Mouse (Mus musculus) retina, postnatal 7 days (tissue): ENCODE measurements around the gene Mapkapk2.
A peak's percentile ranks its signal among the peaks of the same experiment; 100 is the strongest.

Experiments used
- DNase-seq: peaks from one replicate; pipeline ENCODE4 v3.0.0-alpha.2; 2012; ENCODE audit warnings: low read depth, low spot score

Gene Mapkapk2

GRCm38 (mm10) chr1:131083122-131083521 lies 14.5 kb downstream of the Mapkapk2 start:
- DNase-seq, result no peak

GRCm38 (mm10) chr1:131080686-131081085 lies 16.9 kb downstream of the Mapkapk2 start:
- no peak for DNase-seq

GRCm38 (mm10) chr1:131079762-131080161 lies 17.9 kb downstream of the Mapkapk2 start:
- DNase-seq, result no peak

GRCm38 (mm10) chr1:131078761-131079330 lies 18.8 kb downstream of the Mapkapk2 start:
- peak; percentile 68 for DNase-seq

- no peak for DNase-seq
Observed at GRCm38 (mm10) chr1:131075098-131075791, 22.4 kb downstream of the Mapkapk2 start.

- DNase-seq, result no peak
Observed at GRCm38 (mm10) chr1:131074524-131074938, 23.1 kb downstream of the Mapkapk2 start.

- DNase-seq, result no peak
Observed at GRCm38 (mm10) chr1:131072376-131072990, 25.1 kb downstream of the Mapkapk2 start.

GRCm38 (mm10) chr1:131069010-131069409 lies 28.6 kb downstream of the Mapkapk2 start:
- no peak for DNase-seq

- DNase-seq, result no peak
Observed at GRCm38 (mm10) chr1:131068011-131068727, 29.5 kb downstream of the Mapkapk2 start.

- DNase-seq, result no peak
Observed at GRCm38 (mm10) chr1:131064202-131064601, 33.4 kb downstream of the Mapkapk2 start.

- DNase-seq, result no peak
Observed at GRCm38 (mm10) chr1:131062821-131063220, 34.8 kb downstream of the Mapkapk2 start.

- DNase-seq, result no peak
Observed at GRCm38 (mm10) chr1:131061740-131062254, 35.8 kb downstream of the Mapkapk2 start.

GRCm38 (mm10) chr1:131060290-131061253 lies 37.1 kb downstream of the Mapkapk2 start:
- peak; percentile 40 for DNase-seq

GRCm38 (mm10) chr1:131059841-131060240 lies 37.8 kb downstream of the Mapkapk2 start:
- DNase-seq, result no peak

GRCm38 (mm10) chr1:131059411-131059810 lies 38.2 kb downstream of the Mapkapk2 start:
- DNase-seq, result no peak

GRCm38 (mm10) chr1:131058431-131058830 lies 39.2 kb downstream of the Mapkapk2 start:
- DNase-seq, result no peak

- DNase-seq, result no peak
Observed at GRCm38 (mm10) chr1:131054251-131054650, 43.4 kb downstream of the Mapkapk2 start.

- no peak for DNase-seq
Observed at GRCm38 (mm10) chr1:131053656-131054055, 44.0 kb downstream of the Mapkapk2 start.

- DNase-seq, result peak; percentile 82
Observed at GRCm38 (mm10) chr1:131053239-131053638, 44.4 kb downstream of the Mapkapk2 start.

GRCm38 (mm10) chr1:131051073-131051472 lies 46.6 kb downstream of the Mapkapk2 start:
- DNase-seq, result no peak

GRCm38 (mm10) chr1:131050617-131051016 lies 47.0 kb downstream of the Mapkapk2 start:
- no peak for DNase-seq
